Mouse (Mus musculus) ES-E14 (cell line): ENCODE results near the gene Inpp1. TPM values are rescaled to one million over a fixed set of nuclear protein-coding genes. Genes with fewer than 3 reads are reported as not detected.

Source experiments
- DNase-seq: peaks from one replicate; pipeline ENCODE4 v3.0.0-alpha.2; 2013; ENCODE audit warnings: low read depth, low spot score
- H3K27ac ChIP-seq: 2 replicates; pipeline ENCODE4 v1.5.1; 2012; ENCODE audit warnings: low read depth, mild to moderate bottlenecking, low read length, moderate library complexity, mixed read lengths; ENCODE audit not compliant: poor library complexity, insufficient read depth, severe bottlenecking
- H3K36me3 ChIP-seq: 2 replicates; pipeline ENCODE4 v1.6.1; 2012; ENCODE audit warnings: mild to moderate bottlenecking, low read length, moderate library complexity, mixed read lengths; ENCODE audit not compliant: control insufficient read depth, poor library complexity, insufficient read depth, severe bottlenecking
- H3K4me1 ChIP-seq, 2 experiments: fragments of 150-350 bp in 1 of 2; sonication (generic) in 1 of 2; 2 replicates each; pipeline ENCODE4 v1.6.1; 2012; ENCODE audit warnings: low read length in 2 of 2, mild to moderate bottlenecking in 1 of 2, mixed read lengths in 1 of 2; ENCODE audit not compliant: control insufficient read depth in 2 of 2, insufficient read depth in 2 of 2, poor library complexity in 1 of 2
- H3K4me3 ChIP-seq, 2 experiments: fragments of 150-350 bp in 1 of 2; sonication (generic) in 1 of 2; 2 replicates each; pipeline ENCODE4 v1.5.1; 2012; ENCODE audit warnings: low read length in 2 of 2, low read depth in 1 of 2, mild to moderate bottlenecking in 1 of 2, mixed read lengths in 1 of 2; ENCODE audit not compliant: insufficient read depth in 1 of 2, poor library complexity in 1 of 2, severe bottlenecking in 1 of 2
- H3K9ac ChIP-seq: 2 replicates; pipeline ENCODE4 v1.6.1; 2012; ENCODE audit warnings: low read depth, mild to moderate bottlenecking, low read length, mixed read lengths; ENCODE audit not compliant: poor library complexity, insufficient read depth, severe bottlenecking
- H3K9me3 ChIP-seq: fragments of 150-350 bp; sonication (generic); 2 replicates; pipeline ENCODE4 v1.6.1; 2012; ENCODE audit warnings: low read depth, mild to moderate bottlenecking, low read length; ENCODE audit not compliant: control insufficient read depth, insufficient read depth
- HCFC1 ChIP-seq: IDR thresholded peaks from 2 replicates; pipeline ENCODE4 v1.6.1; 2012; ENCODE audit warnings: low read length, inconsistent platforms, borderline replicate concordance; ENCODE audit not compliant: insufficient read depth
- ZC3H11A ChIP-seq: IDR thresholded peaks from 2 replicates; pipeline ENCODE4 v1.6.1; 2012; ENCODE audit warnings: low read depth, mild to moderate bottlenecking, inconsistent platforms, low read length, borderline replicate concordance
- in situ Hi-C, 2 experiments: fragments of 600-800 bp; cut with MboI; formaldehyde crosslinking; loops; one replicate each; pipeline ENCODE4 v1.15.1; 2025; ENCODE audit warnings: low sequenced_read_pairs in 2 of 2, inconsistent platforms in 1 of 2; ENCODE audit not compliant: unreplicated experiment in 2 of 2
- total RNA-seq: library from RNA; depleted of rRNA; stranded (reverse); fragments of 300-350 nt; gene quantifications from 2 replicates; pipeline ENCODE4 v1.2.3, GENCODE M21; 2012; rRNA removed

Inpp1 gene
- total RNA-seq, 1 experiment = 5.1 TPM

DNA sequence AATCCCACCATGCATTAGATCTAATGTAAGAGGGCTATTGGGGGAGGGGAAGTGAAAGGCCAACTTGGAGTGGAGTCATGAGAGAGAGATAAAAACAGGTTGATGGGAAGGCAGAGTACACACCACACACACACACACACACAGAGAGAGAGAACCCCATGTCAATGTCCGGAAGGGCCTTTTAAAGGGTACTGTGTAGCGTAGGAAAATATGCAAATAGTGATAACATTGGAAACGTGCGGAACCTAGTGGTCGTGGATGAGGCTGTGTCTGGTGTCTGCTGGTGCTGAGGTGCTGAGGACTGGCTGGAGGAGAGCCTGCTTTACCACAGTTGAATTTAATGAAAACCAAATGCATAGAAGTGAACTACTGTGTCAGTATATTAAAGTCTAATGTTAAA, 74.9 kb downstream of the Inpp1 start:
- no peaks in the 10 kb centered on the region for H3K4me1 ChIP-seq
- H3K9ac ChIP-seq = no peak overlapping the region
- TF ChIP-seq HCFC1 (no peak), ZC3H11A (no peak)
- no peaks in the 10 kb centered on the region for H3K9me3 ChIP-seq
- no peaks in the 10 kb centered on the region for H3K36me3 ChIP-seq
- no peak for DNase-seq
- H3K27ac ChIP-seq = no peak overlapping the region
- in situ Hi-C loops = no loop called here
- H3K4me3 ChIP-seq = no peak overlapping the region

Other genes starting within 250 kb of the Inpp1 start
- 8.7 and 14.9 TPM in 2 replicates for gene Nemp2, start 187.0 kb downstream of the Inpp1 start, total RNA-seq
- gene Mfsd6, start 90.2 kb downstream of the Inpp1 start, total RNA-seq = 0.98 and 1.3 TPM in 2 replicates
- 11.4 and 12.9 TPM in 2 replicates for gene Hibch, start 27.2 kb upstream of the Inpp1 start, total RNA-seq
- gene 1700019D03Rik, start 202.5 kb upstream of the Inpp1 start, total RNA-seq = 65.8 and 105 TPM in 2 replicates
- gene Mstn, start 244.0 kb upstream of the Inpp1 start, total RNA-seq = not detected in 2 replicates